Mouse (Mus musculus) E14TG2a.4 (cell line): ENCODE measurements around the gene Fam69a.

Source experiments
- CTCF ChIP-seq: conservative IDR thresholded peaks from 2 replicates; pipeline ENCODE4 v1.5.1; 2014; ENCODE audit warnings: low read length
- NANOG ChIP-seq: IDR thresholded peaks from 2 replicates; pipeline ENCODE4 v1.6.1; 2014; ENCODE audit warnings: borderline replicate concordance, low read length, mixed read lengths

DNA sequence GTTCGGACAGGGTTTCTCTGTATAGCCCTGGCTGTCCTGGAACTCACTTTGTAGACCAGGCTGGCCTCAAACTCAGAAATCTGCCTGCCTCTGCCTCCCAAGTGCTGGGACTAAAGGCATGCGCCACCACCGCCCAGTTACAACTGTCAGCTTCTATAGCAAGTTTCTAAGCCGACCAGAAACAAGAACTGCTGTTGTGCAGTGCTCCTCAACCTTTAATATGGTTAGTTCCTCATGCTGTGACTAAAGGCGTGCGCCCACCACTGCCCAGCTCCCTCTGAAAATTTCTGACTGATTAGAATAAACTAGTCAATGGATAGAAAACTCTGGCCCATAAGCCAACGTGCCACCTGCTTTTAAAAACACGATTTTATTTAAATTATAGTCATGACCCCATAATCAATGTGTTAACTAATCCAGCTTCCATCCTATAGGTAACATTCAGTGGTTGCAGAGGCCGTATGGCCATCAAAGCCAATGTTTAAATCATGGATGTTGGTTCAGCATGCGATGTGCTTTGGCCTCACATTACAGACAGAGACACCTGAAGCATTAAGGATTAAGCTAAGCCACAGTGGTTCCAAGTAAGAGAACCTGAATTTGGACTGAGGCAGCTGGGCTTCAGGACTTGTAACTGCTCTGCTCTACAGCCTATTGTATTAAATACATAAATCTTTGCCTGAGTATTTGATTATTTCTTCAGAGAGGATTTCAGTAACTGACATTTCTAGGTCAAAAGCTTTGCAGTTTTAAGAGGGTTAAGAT, 50.1 kb downstream of the Fam69a start:
- TF ChIP-seq CTCF (no peak), NANOG (no peak)
